In the genomic region with DNA sequence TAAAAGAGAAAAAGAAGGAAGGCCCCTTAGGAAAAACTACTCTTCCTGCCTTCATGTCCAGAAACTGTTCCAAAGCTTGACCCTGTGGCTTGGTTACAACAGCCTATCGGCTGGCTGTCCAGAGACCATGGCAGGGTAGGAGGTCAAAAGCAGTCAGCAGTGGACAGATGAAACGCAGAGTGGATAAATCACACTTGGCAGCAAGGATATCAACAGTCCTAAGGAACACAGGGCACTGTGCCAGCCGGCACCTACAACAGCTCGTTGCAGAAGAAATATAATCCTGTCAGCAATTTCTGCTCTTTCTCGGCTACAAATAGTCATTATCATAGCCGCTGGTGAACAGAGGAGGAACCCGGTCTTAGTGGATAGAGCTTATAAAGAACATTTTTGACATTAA, we compare ENCODE assay signal across 10 mouse cellular contexts.
DNase-seq lines count a peak whose midpoint lies in the region; ATAC-seq lines count a peak whose summit lies in the region.
"Had no signal": no experiment of that assay in that cellular context is flagged by ENCODE, and none has a peak within 500 bp of the region (broad histone marks: within the 10 kb centered on the region; RNA-seq: fewer than 3 reads in every experiment).

No protein-coding gene starts in this region.

- H3K9ac ChIP-seq in hindbrain, embryonic 15.5 days, result no peak overlapping the region
- H3K9ac ChIP-seq in stomach, embryonic 16.5 days (ENCODE audit: low read length), result no peak overlapping the region
- H3K9ac ChIP-seq: limb, embryonic 13.5 days had no signal

- H3K27ac ChIP-seq in hindbrain, embryonic 15.5 days (replicated peaks), result peak overlapping the region; percentile 43
- H3K27ac ChIP-seq in hindbrain, embryonic 10.5 days, result no peak overlapping the region
- H3K27ac ChIP-seq in stomach, embryonic 16.5 days (ENCODE audit: low read length), result peak overlapping the region; percentile 0; the same call in 1 of the 2 replicates
- H3K27ac ChIP-seq: limb, embryonic 13.5 days had no signal

- no peaks in the 10 kb centered on the region for H3K27me3 ChIP-seq in hindbrain, embryonic 15.5 days
- no peaks in the 10 kb centered on the region for H3K27me3 ChIP-seq in hindbrain, embryonic 10.5 days (ENCODE audit: insufficient read depth, poor library complexity, severe bottlenecking)
- no peaks in the 10 kb centered on the region for H3K27me3 ChIP-seq in stomach, embryonic 16.5 days (ENCODE audit: control insufficient read depth, insufficient read depth, low read length)
- H3K27me3 ChIP-seq: CH12.LX; limb, embryonic 13.5 days had no signal

- no peak overlapping the region for H3K4me2 ChIP-seq in hindbrain, embryonic 15.5 days
- H3K4me2 ChIP-seq in stomach, embryonic 16.5 days (ENCODE audit: low read depth, low read length), result no peak overlapping the region
- H3K4me2 ChIP-seq: limb, embryonic 13.5 days had no signal

- 26% methylated on average over 7 of the region's 7 CpGs for WGBS in hindbrain, embryonic 15.5 days
- 86% methylated on average over 7 of the region's 7 CpGs for WGBS in hindbrain, embryonic 10.5 days
- WGBS in stomach, embryonic 16.5 days, result 27% methylated on average over 7 of the region's 7 CpGs

- no peak for ATAC-seq in hindbrain, embryonic 15.5 days (ENCODE audit: low FRiP score, low read depth)
- no peak for ATAC-seq in stomach, embryonic 16.5 days (ENCODE audit: insufficient read depth, low FRiP score)

- H3K4me3 ChIP-seq in hindbrain, embryonic 15.5 days, result no peak overlapping the region
- no peak overlapping the region for H3K4me3 ChIP-seq in hindbrain, embryonic 10.5 days
- H3K4me3 ChIP-seq in stomach, embryonic 16.5 days (replicated peaks; ENCODE audit: low read length), result no peak overlapping the region
- H3K4me3 ChIP-seq: limb, embryonic 13.5 days had no signal

- H3K9me3 ChIP-seq in hindbrain, embryonic 15.5 days, result no peaks in the 10 kb centered on the region
- no peaks in the 10 kb centered on the region for H3K9me3 ChIP-seq in hindbrain, embryonic 10.5 days
- no peaks in the 10 kb centered on the region for H3K9me3 ChIP-seq in stomach, embryonic 16.5 days (replicated peaks; ENCODE audit: control insufficient read depth, low read length)
- H3K9me3 ChIP-seq: limb, embryonic 13.5 days had no signal

- H3K4me1 ChIP-seq in hindbrain, embryonic 15.5 days (replicated peaks), result peaks cover 32% of the 10 kb centered on the region
- peaks cover 31% of the 10 kb centered on the region for H3K4me1 ChIP-seq in hindbrain, embryonic 10.5 days (replicated peaks)
- peaks cover 18% of the 10 kb centered on the region for H3K4me1 ChIP-seq in stomach, embryonic 16.5 days (ENCODE audit: control insufficient read depth, insufficient read depth, low read length)

- H3K36me3 ChIP-seq in hindbrain, embryonic 15.5 days, result no peaks in the 10 kb centered on the region
- peaks cover 37% of the 10 kb centered on the region for H3K36me3 ChIP-seq in hindbrain, embryonic 10.5 days
- H3K36me3 ChIP-seq in stomach, embryonic 16.5 days (ENCODE audit: control insufficient read depth, insufficient read depth, low read length), result no peaks in the 10 kb centered on the region
- H3K36me3 ChIP-seq: limb, embryonic 13.5 days had no signal

- DNase-seq in hindbrain, embryonic 10.5 days (ENCODE audit: low spot score), result no peak
- peak; percentile 25 to 37 for DNase-seq in adrenal gland, postnatal 4 days (ENCODE audit: low spot score in 2 of 2)
- peak; percentile 39 to 52 for DNase-seq in heart, adult 9 months (ENCODE audit: low spot score in 2 of 2)
- DNase-seq in kidney, postnatal 14 days, result peak; percentile 84
- no peak for DNase-seq in layer of hippocampus, adult 9-10 months (ENCODE audit: low spot score)
- no peak for DNase-seq in right cerebral cortex, adult 18-20 months

Comparison
In these comparisons a context has a peak if more than half of its experiments do, and no peak if none do; other contexts are left out.
1. DNase-seq: peak in adrenal gland, postnatal 4 days (2 of 2), heart, adult 9 months (2 of 2) and kidney, postnatal 14 days (single experiment); none in hindbrain, embryonic 10.5 days (single experiment), layer of hippocampus, adult 9-10 months (single experiment) and right cerebral cortex, adult 18-20 months (single experiment).